Mouse (Mus musculus) olfactory bulb, adult 2 months (tissue): ENCODE data around the gene Fam213b. TPM values are rescaled to one million over a fixed set of nuclear protein-coding genes. Genes with fewer than 3 reads are reported as not detected.

Experiments
- H3K27ac ChIP-seq: fragments of 200-500 bp; 2 replicates; pipeline ENCODE4 v1.5.1; 2012; ENCODE audit warnings: low read depth, low read length; ENCODE audit not compliant: insufficient read depth
- H3K4me1 ChIP-seq: fragments of 200-500 bp; 2 replicates; pipeline ENCODE4 v1.6.1; 2012; ENCODE audit warnings: low read length; ENCODE audit not compliant: control insufficient read depth, insufficient read depth
- H3K4me3 ChIP-seq: fragments of 200-500 bp; 2 replicates; pipeline ENCODE4 v1.5.1; 2012; ENCODE audit warnings: mild to moderate bottlenecking, low read depth, low read length, moderate library complexity; ENCODE audit not compliant: insufficient read depth
- CTCF ChIP-seq: fragments of 200-500 bp; IDR thresholded peaks from 2 replicates; pipeline ENCODE4 v1.5.1; 2012; ENCODE audit warnings: low read depth, mild to moderate bottlenecking, low read length, moderate library complexity; ENCODE audit not compliant: insufficient read depth
- POLR2A ChIP-seq: fragments of 200-500 bp; IDR thresholded peaks from 2 replicates; pipeline ENCODE4 v1.6.1; 2012; ENCODE audit warnings: mild to moderate bottlenecking, low read depth, low read length, moderate library complexity; ENCODE audit not compliant: insufficient read depth
- WGBS: fragments of 180-500 bp; shearing (Covaris S2); methylation state at CpG from one replicate; pipeline ENCODE4 v1.1.7; 2018; 5-methylcytosine and 5-hydroxymethylcytosine counted together
- polyA plus RNA-seq: library from polyadenylated mRNA; stranded (reverse); fragments of >200 nt; gene quantifications from 2 replicates; pipeline ENCODE4 v1.2.4, GENCODE M21; 2012; ENCODE audit warnings: low replicate concordance; ENCODE audit not compliant: missing spikeins, insufficient read depth, insufficient read length

Gene Fam213b
- polyA plus RNA-seq, 1 experiment, result not detected

GRCm38 (mm10) chr4:154910606-154911522 lies 11.9 kb upstream of the Fam213b start:
- H3K27ac ChIP-seq, result no peak overlapping the region
- peaks cover 4% of the 10 kb centered on the region for H3K4me1 ChIP-seq
- H3K4me3 ChIP-seq, result no peak overlapping the region
- WGBS, result 32% methylated on average over 15 of the region's 15 CpGs
- TF ChIP-seq POLR2A (no peak), CTCF (no peak)

GRCm38 (mm10) chr4:154908490-154908889 lies 9.6 kb upstream of the Fam213b start:
- H3K4me1 ChIP-seq, result peaks cover 4% of the 10 kb centered on the region
- no peak overlapping the region for H3K27ac ChIP-seq
- TF ChIP-seq POLR2A, result no peak
- TF ChIP-seq CTCF, result no peak
- no peak overlapping the region for H3K4me3 ChIP-seq
- WGBS, result 91% methylated on average over 5 of the region's 5 CpGs

- no peak overlapping the region for H3K27ac ChIP-seq
- H3K4me1 ChIP-seq, result peaks cover 4% of the 10 kb centered on the region
- TF ChIP-seq CTCF (no peak), POLR2A (no peak)
These were observed 8.9 kb upstream of the Fam213b start for GRCm38 (mm10) chr4:154907833-154908232.

GRCm38 (mm10) chr4:154904185-154905071 lies 5.5 kb upstream of the Fam213b start:
- Histone ChIP-seq H3K27ac (no peak overlapping the region), H3K4me3 (no peak overlapping the region), H3K4me1 (peaks cover 4% of the 10 kb centered on the region)
- 6% methylated on average over 16 of the region's 16 CpGs for WGBS
- TF ChIP-seq CTCF, result no peak
- no peak for TF ChIP-seq POLR2A

More at GRCm38 (mm10) chr4:154907833-154908232, 8.9 kb upstream of the Fam213b start:
- H3K4me3 ChIP-seq, result no peak overlapping the region
- 42% methylated on average over 17 of the region's 17 CpGs for WGBS

- Histone ChIP-seq H3K4me1 (peaks cover 14% of the 10 kb centered on the region), H3K27ac (no peak overlapping the region), H3K4me3 (no peak overlapping the region)
- TF ChIP-seq CTCF, result no peak
- TF ChIP-seq POLR2A, result no peak
- WGBS, result 89% methylated on average over 2 of the region's 2 CpGs
These were observed 3.4 kb upstream of the Fam213b start for GRCm38 (mm10) chr4:154902371-154902770.

- WGBS, result 63% methylated on average over 6 of the region's 6 CpGs
- Histone ChIP-seq H3K4me1 (peaks cover 20% of the 10 kb centered on the region), H3K27ac (no peak overlapping the region), H3K4me3 (peak overlapping the region; percentile 73)
- TF ChIP-seq POLR2A (no peak), CTCF (no peak)
These were observed 1.1 kb downstream of the Fam213b start for GRCm38 (mm10) chr4:154897676-154898465.

- TF ChIP-seq POLR2A, result no peak
- no peak for TF ChIP-seq CTCF
- H3K4me1 ChIP-seq, result peaks cover 20% of the 10 kb centered on the region
- no peak overlapping the region for H3K27ac ChIP-seq
- H3K4me3 ChIP-seq, result no peak overlapping the region
- WGBS, result 87% methylated on average over 5 of the region's 5 CpGs
These were observed 3.4 kb downstream of the Fam213b start for GRCm38 (mm10) chr4:154895549-154895948.

- no peak for TF ChIP-seq CTCF
- TF ChIP-seq POLR2A, result no peak
- Histone ChIP-seq H3K4me1 (no peaks in the 10 kb centered on the region), H3K27ac (no peak overlapping the region), H3K4me3 (no peak overlapping the region)
- 90% methylated on average over 14 of the region's 14 CpGs for WGBS
These were observed 8.0 kb downstream of the Fam213b start for GRCm38 (mm10) chr4:154890887-154891286.
